Mouse (Mus musculus) neutrophil, adult 65 days (primary cell): ENCODE measurements around the gene Amt. TPM values are rescaled to one million over a fixed set of nuclear protein-coding genes. Genes with fewer than 3 reads are reported as not detected.

Experiments
- total RNA-seq: library from RNA; stranded (reverse); gene quantifications from 2 replicates; pipeline ENCODE4 v1.2.4, GENCODE M21; 2023

Gene Amt
- total RNA-seq = not detected in 2 replicates

DNA sequence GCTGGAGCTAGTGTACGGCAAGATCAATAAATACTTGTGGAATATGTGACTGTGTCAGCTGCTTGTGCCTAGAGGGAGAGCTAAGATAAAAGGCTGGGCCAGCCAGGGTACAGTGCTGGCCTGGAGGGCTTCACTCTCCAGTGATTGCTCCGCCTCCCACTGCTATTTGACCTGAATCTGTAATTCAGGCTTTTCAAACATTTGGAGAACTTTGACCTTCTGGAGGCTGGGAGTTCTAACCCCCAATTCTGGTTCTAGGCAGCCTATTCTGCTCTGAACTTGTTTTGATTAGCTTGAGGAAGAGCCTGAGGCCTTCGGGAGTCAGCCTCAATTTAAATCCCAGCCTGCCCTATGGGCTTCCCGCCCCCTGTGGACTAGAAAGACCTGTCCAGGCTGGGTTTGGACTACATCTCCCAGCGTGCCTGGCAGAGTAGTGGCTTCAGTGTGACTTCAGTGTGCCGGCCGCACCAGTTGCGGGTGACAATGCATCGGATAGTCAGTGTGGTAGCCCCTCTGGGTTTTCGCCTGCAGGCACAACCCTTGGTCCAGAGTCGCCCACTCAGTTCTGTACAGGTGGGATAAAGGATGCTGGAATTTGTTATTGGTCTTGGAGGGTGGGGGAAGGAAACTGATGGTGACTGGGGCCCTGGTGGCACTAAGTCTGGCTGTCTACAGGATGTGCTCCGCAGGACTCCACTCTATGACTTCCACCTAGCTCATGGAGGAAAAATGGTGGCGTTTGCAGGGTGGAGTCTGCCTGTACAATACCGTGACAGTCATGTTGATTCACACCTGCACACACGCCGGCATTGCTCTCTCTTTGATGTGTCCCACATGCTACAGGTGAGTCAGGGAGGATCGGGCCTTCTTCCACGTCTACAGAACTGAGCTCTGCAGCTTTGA, at the start of gene Amt:
Gene Amt (plus strand): TSS at position 401 of the 903 bp plus-strand sequence.

GRCm38 (mm10) chr9:108263690-108264190, 32.9 kb upstream of the Amt start, which contains the start of gene Dag1:
Dag1 (minus strand) TSS chr9:108263958.

GRCm38 (mm10) chr9:108290016-108290750, 6.5 kb upstream of the Amt start, which contains the start of gene Nicn1:
Nicn1 (plus strand) TSS chr9:108290429.

GRCm38 (mm10) chr9:108305629-108306520, 9.2 kb downstream of the Amt start, which contains the start of the genes Rhoa and Tcta:
Rhoa (plus strand) TSS chr9:108306129.
Tcta (minus strand) TSS chr9:108306160.

GRCm38 (mm10) chr9:108338886-108339781, 42.5 kb downstream of the Amt start, which contains the start of gene Gpx1:
Gpx1 (plus strand) TSS chr9:108338903.

DNA sequence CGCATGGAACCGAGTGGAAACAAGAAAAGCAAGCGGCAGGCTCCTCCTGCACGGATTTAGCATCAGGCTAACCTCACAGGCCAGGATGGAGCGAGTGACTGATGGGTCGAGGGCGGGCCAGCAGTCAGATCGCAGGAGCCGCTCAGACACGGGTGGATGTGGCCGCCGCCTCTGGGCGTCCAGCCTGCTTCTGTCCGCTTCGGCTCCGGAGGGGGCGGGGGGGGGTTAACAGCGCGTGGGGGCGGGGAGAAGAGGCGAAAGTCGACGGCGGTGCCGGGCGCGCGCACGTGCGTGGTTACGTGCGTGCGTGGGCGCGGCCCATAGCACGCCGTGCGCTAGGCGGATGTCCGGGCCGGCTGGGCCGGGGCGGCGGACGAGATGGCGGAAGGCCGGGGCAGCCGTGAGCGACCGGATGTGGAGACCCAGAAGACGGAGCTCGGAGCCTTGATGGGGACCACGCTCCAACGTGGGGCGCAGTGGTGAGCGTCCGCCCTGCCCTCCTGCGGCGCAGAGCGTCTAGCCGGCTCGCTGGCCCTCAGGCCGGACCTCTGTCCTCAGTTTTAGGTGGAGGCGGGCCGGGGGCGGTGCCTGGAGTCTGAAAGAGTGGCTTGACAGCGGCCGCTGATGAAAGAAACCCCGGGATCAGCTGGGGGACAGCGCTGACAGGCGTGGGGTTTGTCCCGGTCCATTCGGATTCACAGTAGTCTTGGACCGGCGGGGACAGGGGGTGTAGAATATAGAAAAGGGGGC, 51.1 kb downstream of the Amt start, which contains the start of gene Usp4:
Gene Usp4 (plus strand): TSS at position 314 of the 750 bp plus-strand sequence.

Other genes starting within 250 kb of the Amt start
- gene Gmppb, start 247.6 kb upstream of the Amt start, total RNA-seq = 22.0 and 22.4 TPM in 2 replicates
- gene Amigo3, start 243.7 kb upstream of the Amt start, total RNA-seq = 4.5 and 5.6 TPM in 2 replicates
- gene Mst1, start 216.4 kb upstream of the Amt start, total RNA-seq = not detected in 2 replicates
- gene Rnf123, start 213.5 kb upstream of the Amt start, total RNA-seq = 40.6 and 40.9 TPM in 2 replicates
- gene Apeh, start 202.2 kb upstream of the Amt start, total RNA-seq = 42.5 and 52.9 TPM in 2 replicates
- gene Bsn, start 106.5 kb upstream of the Amt start, total RNA-seq = 0.27 and 0.51 TPM in 2 replicates
- 4.5 and 4.8 TPM in 2 replicates for gene Dag1, start 32.9 kb upstream of the Amt start, total RNA-seq
- 0.75 and 1.5 TPM in 2 replicates for gene Nicn1, start 6.4 kb upstream of the Amt start, total RNA-seq
- 447 and 476 TPM in 2 replicates for gene Rhoa, start 9.3 kb downstream of the Amt start, total RNA-seq
- 10.6 and 11.2 TPM in 2 replicates for gene Tcta, start 9.3 kb downstream of the Amt start, total RNA-seq
- 1,218 and 1,262 TPM in 2 replicates for gene Gpx1, start 42.0 kb downstream of the Amt start, total RNA-seq
- gene Usp4, start 51.0 kb downstream of the Amt start, total RNA-seq = 127 and 168 TPM in 2 replicates
- 1.1 and 1.5 TPM in 2 replicates for gene 1700102P08Rik, start 96.0 kb downstream of the Amt start, total RNA-seq
- not detected in 2 replicates for gene Ccdc36, start 131.6 kb downstream of the Amt start, total RNA-seq
- not detected in 2 replicates for gene BC048562, start 139.6 kb downstream of the Amt start, total RNA-seq
- gene Ccdc71, start 163.7 kb downstream of the Amt start, total RNA-seq = 9.9 and 10.5 TPM in 2 replicates
- gene Klhdc8b, start 164.7 kb downstream of the Amt start, total RNA-seq = 0.59 and 1.6 TPM in 2 replicates
- 0.44 and 0.79 TPM in 2 replicates for gene Lamb2, start 182.9 kb downstream of the Amt start, total RNA-seq
- gene Usp19, start 193.7 kb downstream of the Amt start, total RNA-seq = 228 and 301 TPM in 2 replicates
- gene Qars, start 210.9 kb downstream of the Amt start, total RNA-seq = 107 and 121 TPM in 2 replicates
- gene Qrich1, start 220.0 kb downstream of the Amt start, total RNA-seq = 116 and 150 TPM in 2 replicates